Comparison of ENCODE assay signal across 10 mouse cellular contexts in genomic region chr12:117820859-117821221, GRCm38 (mm10). TPM values are rescaled to one million over a fixed set of nuclear protein-coding genes. Genes with fewer than 3 reads are reported as not detected.
A peak's percentile ranks its signal among the peaks of the same experiment; 100 is the strongest.
DNase-seq lines count a peak whose midpoint lies in the region; ATAC-seq lines count a peak whose summit lies in the region.
"Had no signal": no experiment of that assay in that cellular context is flagged by ENCODE, and none has a peak within 500 bp of the region (broad histone marks: within the 10 kb centered on the region; RNA-seq: fewer than 3 reads in every experiment).

No protein-coding gene starts in this region.

- DNase-seq in kidney, adult 9 months, result peak; percentile 13
- no peak for DNase-seq in kidney, postnatal 25 days
- peak; percentile 10 for DNase-seq in thymus, postnatal 0 days (ENCODE audit: low spot score)
- no peak for DNase-seq in thymus, postnatal 25 days
- no peak for DNase-seq in heart, adult 9 months (ENCODE audit: low spot score in 2 of 2)
- no peak for DNase-seq in adrenal gland, adult 18-20 months (ENCODE audit: low spot score in 2 of 2)
- no peak for DNase-seq in gastrocnemius, postnatal 10 days
- DNase-seq: cerebellum, postnatal 25 days; left cerebral cortex, postnatal 4 days had no signal

- ATAC-seq in granulocyte monocyte progenitor cell, adult 5-6 weeks (replicated peaks; ENCODE audit: poor library complexity, severe bottlenecking), result peak; percentile 82

RNA-seq across cellular contexts. Expression of gene Cdca7l, which starts 16.8 kb away (rescaled TPM):
- 39.4 and 43.3 TPM in 2 replicates for polyA plus RNA-seq in thymus, postnatal 0 days (2015; fragmentation: Nextera tagmentation; extraction: Ambion mirVana)
- total RNA-seq in granulocyte monocyte progenitor cell, adult 5-6 weeks (2014; fragmentation: Nextera tagmentation), result 63.2 and 75.7 TPM in 2 replicates
- total RNA-seq in granulocyte monocyte progenitor cell, adult 5-6 weeks (2017), result 130 and 145 TPM in 2 replicates
- 1 to 10 TPM; 1.7 to 2.0 TPM for total RNA-seq in adrenal gland, adult 18-20 months (2021)
- total RNA-seq in gastrocnemius, postnatal 10 days (2021), result 1 to 10 TPM; 3.0 to 3.4 TPM

Comparison
In these comparisons a context has a peak if more than half of its experiments do, and no peak if none do; other contexts are left out.
1. DNase-seq: peak in kidney, adult 9 months (single experiment) and thymus, postnatal 0 days (single experiment); none in kidney, postnatal 25 days (0 of 2), thymus, postnatal 25 days (single experiment), heart, adult 9 months (0 of 2), adrenal gland, adult 18-20 months (0 of 2) and gastrocnemius, postnatal 10 days (single experiment).
2. RNA of gene Cdca7l, which starts 16.8 kb away (total RNA-seq): 63.2 to 145 TPM in granulocyte monocyte progenitor cell, adult 5-6 weeks; 3.0 to 3.4 TPM in gastrocnemius, postnatal 10 days and 1.7 to 2.0 TPM in adrenal gland, adult 18-20 months; every median in the first group is over 10 times any median in the second.